Mouse (Mus musculus) bone marrow, adult 2 months (tissue): ENCODE results near the gene Urad.

ENCODE experiments used
- CTCF ChIP-seq: fragments of 200-500 bp; IDR thresholded peaks from 2 replicates; pipeline ENCODE4 v1.5.1; 2011; ENCODE audit warnings: low read length, control low read depth; ENCODE audit not compliant: control insufficient read depth, insufficient read depth
- POLR2A ChIP-seq: fragments of 200-500 bp; IDR thresholded peaks from 2 replicates; pipeline ENCODE4 v1.6.1; 2011; ENCODE audit warnings: low read depth, mild to moderate bottlenecking, control low read depth, low read length, borderline replicate concordance; ENCODE audit not compliant: control insufficient read depth

DNA sequence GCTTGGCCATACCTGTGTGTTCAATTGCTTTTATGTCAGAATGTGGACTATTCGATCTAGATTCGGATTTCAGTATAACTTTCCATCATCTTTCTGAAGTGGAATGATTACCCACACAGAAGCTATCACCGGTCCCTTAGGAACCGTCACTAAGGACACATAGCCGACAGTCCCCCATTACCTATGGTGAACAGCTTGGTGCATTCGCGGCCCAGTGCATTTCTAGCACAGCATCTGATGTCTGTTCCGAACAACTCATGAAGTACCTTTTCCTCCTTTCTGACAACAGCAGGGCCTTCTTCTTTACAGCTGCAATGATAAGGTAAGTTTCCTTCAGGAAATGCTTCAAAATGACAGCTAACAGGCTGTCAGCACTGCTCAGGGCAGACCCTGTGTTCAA is 48.0 kb upstream of the Urad start:
- TF ChIP-seq POLR2A (no peak), CTCF (no peak)
